Mouse (Mus musculus) T-helper 17 cell (primary cell): ENCODE measurements at regions not wholly inside any gene's neighbourhood (a gene's known extent, or its start where the extent isn't known, plus 50 kb on each side); places are given as distances from the start of the nearest gene placed in this dataset.

Experiments
- in situ Hi-C, 2 experiments: fragments of 300-600 bp; cut with MboI, MseI; formaldehyde crosslinking; loops; 1 replicate in 1 of 2; 2 replicates in 1 of 2; pipeline ENCODE4 v1.15.1; 2025; ENCODE audit warnings: high pct_unique_total_duplicates in 2 of 2

- in situ Hi-C loops: no loop called here
Observed at GRCm38 (mm10) chr12:13691394-13692165, 422.6 kb downstream of the Nbas start.

GRCm38 (mm10) chr12:13677266-13677665 is 408.3 kb downstream of the Nbas start:
- in situ Hi-C loops: no loop called here

- in situ Hi-C loops: no loop called here
Observed at GRCm38 (mm10) chr12:13669453-13669852, 400.5 kb downstream of the Nbas start.

GRCm38 (mm10) chr12:13668485-13669022 is 399.6 kb downstream of the Nbas start:
- in situ Hi-C loops: no loop called here

GRCm38 (mm10) chr12:13639336-13639735 is 370.4 kb downstream of the Nbas start:
- in situ Hi-C loops: no loop called here
